In genomic region chr13:92605306-92605705, GRCm38 (mm10) we compare ENCODE assay signal across 15 mouse cellular contexts. TPM values are rescaled to one million over a fixed set of nuclear protein-coding genes. Genes with fewer than 3 reads are reported as not detected.
"Had no signal": no experiment of that assay in that cellular context is flagged by ENCODE, and none has a peak within 500 bp of the region (broad histone marks: within the 10 kb centered on the region; RNA-seq: fewer than 3 reads in every experiment).

No protein-coding gene starts in this region.

RNA-seq across cellular contexts. Expression of gene Spz1, which starts 29.3 kb away (rescaled TPM):
- total RNA-seq: layer of hippocampus, postnatal 25 days; left cerebral cortex, adult 2 months; left cerebral cortex, postnatal 14 days had no signal
- polyA plus RNA-seq: intestine, embryonic 16.5 days; large intestine, adult 2 months; limb, embryonic 10.5 days; limb, embryonic 14.5 days; liver, embryonic 13.5 days; lung, adult 2 months; macrophage; midbrain, embryonic 12.5 days; midbrain, embryonic 16.5 days; neural tube, embryonic 14.5 days; spleen, adult 2 months; thymus, postnatal 0 days had no signal
